Comparison of ENCODE assay signal across 10 mouse cellular contexts in the genomic region with DNA sequence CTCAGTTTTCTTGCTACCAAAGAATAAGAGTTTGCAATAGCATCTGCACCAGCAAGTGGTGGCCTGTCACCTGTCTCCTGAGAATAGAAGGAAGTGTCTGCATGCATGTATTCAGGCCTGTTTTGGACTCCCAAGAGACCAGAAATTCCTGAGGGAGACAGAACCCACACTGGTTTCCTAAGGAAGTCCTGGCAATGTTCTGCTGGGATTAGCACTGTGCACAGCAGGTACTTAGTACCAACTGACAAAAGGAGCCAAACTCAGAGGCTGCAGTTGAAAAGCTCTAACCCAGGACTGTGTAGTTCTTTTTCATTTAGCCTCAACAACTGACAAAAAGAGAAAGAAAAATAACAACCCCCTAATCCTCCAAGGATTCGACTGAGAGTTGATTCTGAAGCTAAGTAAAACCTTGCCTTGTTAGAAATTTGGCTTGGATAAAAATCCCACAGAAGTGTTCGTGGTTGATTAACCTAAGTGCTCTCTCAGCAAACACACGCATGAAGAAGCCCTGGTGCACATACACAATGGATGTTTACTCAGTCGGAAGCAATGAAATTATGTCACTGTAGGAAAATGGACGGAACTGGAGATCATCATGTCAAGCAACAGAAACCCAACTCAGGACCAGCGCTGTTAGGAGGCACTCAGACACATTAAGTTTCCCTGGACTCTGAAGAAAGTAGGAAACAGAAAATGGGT.
A peak's percentile ranks its signal among the peaks of the same experiment; 100 is the strongest.
DNase-seq lines count a peak whose midpoint lies in the region; ATAC-seq and TF ChIP-seq lines count a peak whose summit lies in the region.
"Had no signal": no experiment of that assay in that cellular context is flagged by ENCODE, and none has a peak within 500 bp of the region (broad histone marks: within the 10 kb centered on the region; RNA-seq: fewer than 3 reads in every experiment).

No protein-coding gene starts in this region.

- POLR2A ChIA-PET in Patski (lab: Charles Lee): no interaction called here

- H3K4me1 ChIP-seq in kidney, postnatal 0 days (replicated peaks; ENCODE audit: insufficient read depth, low read length): no peaks in the 10 kb centered on the region; the same call in 1 of the 2 replicates
- no peaks in the 10 kb centered on the region for H3K4me1 ChIP-seq in forebrain, postnatal 0 days (ENCODE audit: insufficient read depth)
- no peaks in the 10 kb centered on the region for H3K4me1 ChIP-seq in thymus, adult 2 months (replicated peaks; ENCODE audit: control insufficient read depth, insufficient read depth, low read length)

- in situ Hi-C loops in Patski (cut with MboI; ENCODE audit: low pct_unique_long_range_greater_than_20kb): no loop called here

- DNase-seq in kidney, postnatal 0 days (ENCODE audit: low spot score): no peak
- DNase-seq in kidney, adult 11 months: no peak
- DNase-seq in MN1 (ENCODE audit: low spot score): peak; percentile 9
- peak; percentile 39 for DNase-seq in Patski (ENCODE audit: low read depth, low spot score)
- peak; percentile 17 for DNase-seq in forebrain, postnatal 0 days
- DNase-seq in thymus, adult 2 months: no peak
- DNase-seq: gastrocnemius, adult 2 months; heart, postnatal 4 days had no signal

- H3K9me3 ChIP-seq in kidney, postnatal 0 days (replicated peaks; ENCODE audit: low read length): no peaks in the 10 kb centered on the region
- no peaks in the 10 kb centered on the region for H3K9me3 ChIP-seq in forebrain, postnatal 0 days (ENCODE audit: low read length)
- H3K9me3 ChIP-seq: embryonic facial prominence, embryonic 13.5 days had no signal

- no peak for TF ChIP-seq CTCF in kidney, postnatal 0 days (IDR thresholded peaks at IDR 0.05; ENCODE audit: low read depth)
- TF ChIP-seq CTCF in Patski (IDR thresholded peaks at IDR 0.05): no peak
- TF ChIP-seq CTCF in forebrain, postnatal 0 days (IDR thresholded peaks at IDR 0.05; ENCODE audit: low read depth): no peak
- no peak for TF ChIP-seq CTCF in thymus, adult 2 months (IDR thresholded peaks at IDR 0.05; ENCODE audit: borderline replicate concordance, control insufficient read depth, extremely low read depth, insufficient read depth, low read length, poor library complexity)

- H3K9ac ChIP-seq in kidney, postnatal 0 days (ENCODE audit: low read depth, low read length): no peak overlapping the region
- no peak overlapping the region for H3K9ac ChIP-seq in forebrain, postnatal 0 days
- H3K9ac ChIP-seq: embryonic facial prominence, embryonic 13.5 days had no signal

- CTCF ChIA-PET in Patski (lab: Charles Lee): no interaction called here

- no peak overlapping the region for H3K4me2 ChIP-seq in kidney, postnatal 0 days (ENCODE audit: low read length)
- no peak overlapping the region for H3K4me2 ChIP-seq in forebrain, postnatal 0 days (ENCODE audit: low read depth)
- H3K4me2 ChIP-seq: embryonic facial prominence, embryonic 13.5 days had no signal

- H3K4me3 ChIP-seq in kidney, postnatal 0 days (replicated peaks; ENCODE audit: low read depth, low read length): no peak overlapping the region
- no peak overlapping the region for H3K4me3 ChIP-seq in forebrain, postnatal 0 days (ENCODE audit: low read depth, low read length)
- H3K4me3 ChIP-seq in thymus, adult 2 months (ENCODE audit: control insufficient read depth, insufficient read depth, low read length): no peak overlapping the region
- H3K4me3 ChIP-seq: embryonic facial prominence, embryonic 13.5 days; gastrocnemius, adult 2 months had no signal

- H3K36me3 ChIP-seq in kidney, postnatal 0 days (ENCODE audit: insufficient read depth, low read length): no peaks in the 10 kb centered on the region
- H3K36me3 ChIP-seq in forebrain, postnatal 0 days (ENCODE audit: insufficient read depth): no peaks in the 10 kb centered on the region
- H3K36me3 ChIP-seq in thymus, adult 2 months (ENCODE audit: control insufficient read depth, insufficient read depth, low read length): no peaks in the 10 kb centered on the region
- H3K36me3 ChIP-seq: embryonic facial prominence, embryonic 13.5 days had no signal

- peak overlapping the region; percentile 67 for H3K27ac ChIP-seq in kidney, postnatal 0 days
- no peak overlapping the region for H3K27ac ChIP-seq in forebrain, postnatal 0 days (ENCODE audit: low read depth, low read length)
- no peak overlapping the region for H3K27ac ChIP-seq in thymus, adult 2 months (ENCODE audit: control insufficient read depth, insufficient read depth, low read length)
- H3K27ac ChIP-seq: embryonic facial prominence, embryonic 13.5 days; gastrocnemius, adult 2 months had no signal

- no peak for TF ChIP-seq POLR2A in thymus, adult 2 months (IDR thresholded peaks at IDR 0.05; ENCODE audit: control insufficient read depth, extremely low read depth, insufficient read depth, low read length, poor library complexity)

- WGBS in kidney, postnatal 0 days: 56% methylated on average over 6 of the region's 6 CpGs
- WGBS in forebrain, postnatal 0 days: 14% methylated on average over 6 of the region's 6 CpGs
- WGBS in thymus, adult 2 months: 87% methylated on average over 6 of the region's 6 CpGs

- no peak for ATAC-seq in kidney, postnatal 0 days (replicated peaks; ENCODE audit: low FRiP score, low read depth)
- peak; percentile 35 for ATAC-seq in Patski
- peak; percentile 43 for ATAC-seq in forebrain, postnatal 0 days
- ATAC-seq in megakaryocyte-erythroid progenitor cell, adult 5-6 weeks (replicated peaks; ENCODE audit: low FRiP score, low TSS enrichment, poor library complexity, severe bottlenecking): no peak

- no peaks in the 10 kb centered on the region for H3K27me3 ChIP-seq in kidney, postnatal 0 days (ENCODE audit: insufficient read depth, low read length)
- no peaks in the 10 kb centered on the region for H3K27me3 ChIP-seq in Patski
- no peaks in the 10 kb centered on the region for H3K27me3 ChIP-seq in forebrain, postnatal 0 days (ENCODE audit: insufficient read depth, low read length)
- no peaks in the 10 kb centered on the region for H3K27me3 ChIP-seq in thymus, adult 2 months (ENCODE audit: control insufficient read depth, insufficient read depth, low read length)
- H3K27me3 ChIP-seq: embryonic facial prominence, embryonic 13.5 days had no signal

Comparison
In these comparisons a context has a peak if more than half of its experiments do, and no peak if none do; other contexts are left out.
1. ATAC-seq: peak in Patski (single experiment) and forebrain, postnatal 0 days (single experiment); none in kidney, postnatal 0 days (single experiment) and megakaryocyte-erythroid progenitor cell, adult 5-6 weeks (single experiment).
2. DNase-seq: peak in MN1 (single experiment), Patski (single experiment) and forebrain, postnatal 0 days (single experiment); none in kidney, postnatal 0 days (single experiment), kidney, adult 11 months (single experiment) and thymus, adult 2 months (single experiment).